Mouse (Mus musculus): ENCODE results near the gene Cdc42bpa.

Cdc42bpa gene

DNA sequence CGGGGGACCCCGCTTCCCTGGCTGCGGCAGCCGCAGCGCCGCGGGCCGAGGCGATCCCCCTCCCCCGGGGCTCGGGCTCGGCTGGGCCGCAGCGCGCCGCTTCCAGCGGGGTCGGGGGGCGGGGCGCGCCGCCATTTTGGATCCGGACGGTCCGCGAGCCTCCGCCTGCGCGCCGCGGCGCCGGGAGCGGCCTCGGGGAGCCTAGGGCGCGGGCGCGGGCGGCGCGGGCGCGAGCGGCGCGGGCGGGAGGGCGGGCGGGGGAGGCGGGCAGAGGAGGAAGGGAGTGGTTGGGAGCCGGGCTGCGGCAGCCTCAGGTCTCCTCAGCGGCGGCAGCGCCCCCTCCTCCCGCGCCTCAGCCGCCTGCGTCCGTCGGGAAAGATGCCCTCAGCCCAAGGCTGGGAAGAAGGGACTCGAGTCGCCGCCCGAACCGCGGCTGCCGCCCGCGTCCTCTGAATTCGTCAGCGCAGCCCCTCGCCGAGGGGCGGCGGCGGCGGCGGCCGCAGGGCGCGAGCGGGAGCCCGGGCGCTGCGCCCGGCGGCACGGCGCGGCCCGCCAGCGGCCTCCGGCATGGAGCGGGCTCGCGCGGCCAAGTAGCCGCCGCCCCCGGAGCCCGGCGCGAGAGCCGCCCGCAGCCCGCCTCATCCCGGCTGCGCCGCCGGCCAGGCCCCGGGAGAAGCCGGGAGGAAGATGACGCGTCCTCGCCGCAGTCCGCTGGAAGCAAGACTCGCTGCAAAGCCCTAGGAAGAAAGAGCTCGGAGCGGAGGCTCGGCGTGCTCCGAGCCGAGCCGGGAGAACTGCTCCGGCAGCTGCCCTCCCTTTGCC, at the start of gene Cdc42bpa:
TSS of gene Cdc42bpa (plus strand) at position 752 of the 822 bp plus-strand sequence.
- peak; percentile 60 for ATAC-seq (ENCODE audit: low TSS enrichment)

DNA sequence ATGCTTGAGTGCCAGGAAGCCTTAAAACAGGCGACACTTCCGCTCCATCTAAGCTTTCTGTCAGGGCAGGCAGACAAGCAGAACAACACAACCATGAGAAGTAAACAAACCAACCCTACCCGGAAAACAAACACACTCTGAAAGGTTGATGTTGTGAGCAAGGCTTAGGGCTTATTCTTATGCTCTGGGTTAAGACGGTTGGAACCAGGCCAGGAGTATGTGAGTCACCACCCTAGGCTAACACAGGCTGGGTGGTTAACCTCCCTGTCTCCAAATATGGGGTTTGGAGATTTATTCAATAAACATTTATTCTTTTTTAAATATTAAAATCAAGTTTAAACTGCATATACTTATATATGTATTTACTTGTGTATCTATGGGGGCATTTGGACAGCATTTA, 46.8 kb upstream of the Cdc42bpa start:
- ATAC-seq (ENCODE audit: low TSS enrichment), result no peak

DNA sequence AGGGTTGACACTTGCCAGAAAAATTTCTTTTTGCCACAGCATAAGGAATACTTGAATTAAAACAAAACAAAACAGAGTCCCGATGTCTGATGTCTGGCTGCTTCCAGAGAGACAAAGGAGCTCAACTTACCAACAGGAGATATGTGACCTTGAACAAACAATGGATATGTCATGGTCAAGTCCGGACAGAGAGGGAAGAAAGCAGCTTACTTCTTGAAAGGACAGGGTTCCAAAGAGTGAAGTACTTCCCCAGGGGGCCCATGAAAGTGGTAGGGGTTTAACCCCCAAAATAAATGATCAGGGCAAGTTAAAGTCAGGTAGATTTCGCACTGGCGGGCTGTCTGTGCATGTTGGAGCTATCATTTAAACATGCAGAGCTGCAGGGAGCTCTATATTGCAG, 43.2 kb upstream of the Cdc42bpa start:
- no peak for ATAC-seq (ENCODE audit: low TSS enrichment)

GRCm38 (mm10) chr1:179917481-179917880, 42.8 kb upstream of the Cdc42bpa start:
- ATAC-seq (ENCODE audit: low TSS enrichment), result no peak

- ATAC-seq (ENCODE audit: low TSS enrichment), result no peak
These were observed 40.4 kb upstream of the Cdc42bpa start for GRCm38 (mm10) chr1:179919656-179920436.

DNA sequence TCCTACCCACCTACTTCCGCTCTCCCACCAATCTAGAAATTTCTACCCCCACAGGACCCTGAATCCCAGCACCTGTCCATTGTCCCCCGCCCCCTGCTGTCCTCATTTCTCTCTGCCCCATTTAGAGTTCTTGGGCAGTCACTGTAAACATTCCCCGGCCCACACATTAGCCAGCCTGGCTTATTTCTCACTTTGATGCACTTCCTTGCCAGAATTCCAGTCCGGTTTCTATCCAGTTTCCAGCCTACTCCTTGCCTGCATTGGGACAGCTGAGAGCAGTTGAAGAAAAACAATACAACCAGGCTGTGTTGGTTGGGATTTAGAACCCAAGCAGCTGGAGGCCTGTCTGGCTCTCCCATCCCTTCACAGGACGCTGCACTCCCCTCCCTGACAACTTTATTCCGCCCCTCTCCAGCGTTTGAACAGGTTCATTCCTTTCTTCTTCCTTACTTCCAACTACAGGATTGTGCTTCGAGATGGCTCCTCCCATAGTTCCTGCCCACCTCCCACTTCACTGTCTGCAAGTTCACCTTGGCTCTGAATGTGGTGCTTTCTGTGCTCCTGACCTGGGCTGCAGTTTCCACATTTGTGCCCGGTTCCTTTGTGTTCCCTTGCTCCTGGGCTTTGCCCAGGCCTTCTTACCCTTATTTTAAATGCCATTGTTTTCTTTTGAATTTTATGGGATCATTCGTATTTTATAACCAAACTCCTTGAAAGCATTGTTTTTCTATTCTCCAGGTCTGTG, 36.4 kb upstream of the Cdc42bpa start:
- ATAC-seq (ENCODE audit: low TSS enrichment), result peak; percentile 84

GRCm38 (mm10) chr1:179926240-179926639, 34.0 kb upstream of the Cdc42bpa start:
- ATAC-seq (ENCODE audit: low TSS enrichment), result no peak

- ATAC-seq (ENCODE audit: low TSS enrichment), result no peak
These were observed 33.2 kb upstream of the Cdc42bpa start for GRCm38 (mm10) chr1:179927102-179927501.

- ATAC-seq (ENCODE audit: low TSS enrichment), result no peak
These were observed 31.4 kb upstream of the Cdc42bpa start for GRCm38 (mm10) chr1:179928822-179929221.

DNA sequence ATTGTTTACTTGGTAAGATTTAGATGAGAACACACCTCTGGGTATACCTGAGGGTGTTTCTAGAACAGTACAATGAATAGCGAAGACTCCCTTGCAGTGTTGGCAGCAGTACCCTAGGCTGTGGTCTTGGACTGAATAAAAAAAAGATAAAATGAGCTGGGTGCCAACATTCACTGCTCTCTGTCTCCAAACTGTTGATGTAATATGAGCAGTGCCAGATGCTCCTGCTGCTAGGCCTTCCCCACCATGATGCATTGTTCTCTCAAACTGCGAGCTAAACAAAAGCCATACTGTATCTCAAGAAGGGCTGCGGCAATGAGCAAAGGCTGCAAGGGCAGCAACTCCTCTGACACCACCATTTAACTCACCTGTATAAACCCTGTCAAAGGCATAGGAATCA, 29.0 kb upstream of the Cdc42bpa start:
- ATAC-seq (ENCODE audit: low TSS enrichment), result peak; percentile 50; the same call in 1 of the 2 replicates

DNA sequence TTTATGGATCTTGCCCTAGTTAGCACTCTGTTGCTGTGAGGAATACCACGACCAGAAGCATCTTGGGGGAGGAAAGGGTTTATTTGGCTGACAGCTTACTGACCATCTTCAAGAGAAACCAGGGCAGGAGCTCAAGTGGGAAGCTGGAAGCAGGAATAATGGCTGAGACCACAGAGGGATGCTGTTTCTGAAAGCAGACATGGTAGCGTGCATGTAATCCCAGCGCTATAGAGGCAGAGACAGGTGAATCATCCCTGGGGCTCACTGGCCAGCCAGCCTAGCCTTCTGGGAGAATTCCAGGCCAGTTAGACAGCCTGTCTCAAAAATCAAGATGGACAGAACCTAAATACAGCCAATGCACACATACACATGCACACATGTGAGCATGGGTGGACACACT, 26.2 kb upstream of the Cdc42bpa start:
- no peak for ATAC-seq (ENCODE audit: low TSS enrichment)

- peak; percentile 64 for ATAC-seq (ENCODE audit: low TSS enrichment)
These were observed 20.0 kb upstream of the Cdc42bpa start for GRCm38 (mm10) chr1:179940071-179940786.

- ATAC-seq (ENCODE audit: low TSS enrichment), result no peak
These were observed 19.4 kb upstream of the Cdc42bpa start for GRCm38 (mm10) chr1:179940787-179941352.

GRCm38 (mm10) chr1:179945017-179945416, 15.3 kb upstream of the Cdc42bpa start:
- ATAC-seq (ENCODE audit: low TSS enrichment), result no peak

- no peak for ATAC-seq (ENCODE audit: low TSS enrichment)
These were observed 13.7 kb upstream of the Cdc42bpa start for GRCm38 (mm10) chr1:179946616-179947015.

GRCm38 (mm10) chr1:179947653-179948052, 12.6 kb upstream of the Cdc42bpa start:
- no peak for ATAC-seq (ENCODE audit: low TSS enrichment)

GRCm38 (mm10) chr1:179951597-179951996, 8.7 kb upstream of the Cdc42bpa start:
- ATAC-seq (ENCODE audit: low TSS enrichment), result no peak

- no peak for ATAC-seq (ENCODE audit: low TSS enrichment)
These were observed 7.0 kb upstream of the Cdc42bpa start for GRCm38 (mm10) chr1:179953251-179953650.

- no peak for ATAC-seq (ENCODE audit: low TSS enrichment)
These were observed 2.8 kb upstream of the Cdc42bpa start for GRCm38 (mm10) chr1:179957431-179957830.

- ATAC-seq (ENCODE audit: low TSS enrichment), result peak; percentile 33
These were observed 1.2 kb upstream of the Cdc42bpa start for GRCm38 (mm10) chr1:179958871-179959720.
